Mouse (Mus musculus) spleen, embryonic (tissue): ENCODE data around the gene Capn9.

Experiments used
- CTCF ChIA-PET: fragments of 350-600 bp; sonication (Branson Sonifier 250); formaldehyde crosslinking; loops from one replicate; lab custom pipeline; 2022; lab: Charles Lee

Gene Capn9

DNA sequence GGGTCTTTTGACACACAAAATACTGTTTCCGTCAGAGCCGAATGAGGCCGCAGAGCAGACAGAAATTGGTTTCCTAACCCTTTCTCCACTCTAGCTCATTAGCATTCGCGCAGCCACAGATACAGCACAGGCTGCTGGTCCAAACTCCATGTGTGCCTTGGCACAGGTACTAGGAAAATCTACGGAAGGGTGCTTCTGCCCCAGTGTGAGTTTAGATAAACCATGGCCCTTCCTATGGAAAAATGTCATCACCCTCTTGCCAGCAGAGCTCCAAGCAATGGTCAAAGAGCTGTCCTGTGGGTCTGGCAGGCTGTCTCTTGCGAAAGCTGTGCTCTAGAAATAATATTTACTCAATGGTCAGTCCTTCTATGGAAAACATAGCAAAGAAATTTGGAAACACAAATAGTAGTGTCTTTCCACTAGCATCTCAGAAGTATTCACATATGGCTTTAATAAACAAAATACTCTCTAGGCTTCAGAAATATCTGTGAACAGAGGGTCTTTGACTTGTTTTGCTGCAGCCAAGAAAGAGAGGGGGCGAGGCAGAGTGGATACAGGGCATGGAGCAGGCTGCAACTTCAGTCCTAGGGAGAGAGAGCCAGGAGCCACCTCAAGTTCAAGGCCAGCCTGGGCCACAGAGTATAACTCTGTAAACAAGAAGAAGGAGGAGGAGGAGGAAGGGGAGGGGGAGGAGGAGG lies 4.0 kb upstream of the Capn9 start:
- CTCF ChIA-PET: no interaction called here

DNA sequence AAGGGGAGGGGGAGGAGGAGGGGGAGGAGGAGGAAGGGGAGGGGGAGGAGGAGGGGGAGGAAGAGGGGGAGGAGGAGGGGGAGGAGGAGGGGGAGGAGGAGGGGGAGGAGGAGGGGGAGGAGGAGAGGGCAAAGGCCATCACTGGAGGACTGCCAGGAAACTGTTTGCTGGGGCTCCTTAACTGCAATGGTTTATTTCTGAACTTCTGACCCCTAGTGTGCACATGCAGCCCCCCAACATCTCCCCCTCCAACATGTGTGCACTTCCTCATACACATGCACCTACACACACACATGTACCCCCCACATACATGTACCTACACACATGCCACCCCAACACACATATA lies 3.5 kb upstream of the Capn9 start:
- CTCF ChIA-PET: no interaction called here

DNA sequence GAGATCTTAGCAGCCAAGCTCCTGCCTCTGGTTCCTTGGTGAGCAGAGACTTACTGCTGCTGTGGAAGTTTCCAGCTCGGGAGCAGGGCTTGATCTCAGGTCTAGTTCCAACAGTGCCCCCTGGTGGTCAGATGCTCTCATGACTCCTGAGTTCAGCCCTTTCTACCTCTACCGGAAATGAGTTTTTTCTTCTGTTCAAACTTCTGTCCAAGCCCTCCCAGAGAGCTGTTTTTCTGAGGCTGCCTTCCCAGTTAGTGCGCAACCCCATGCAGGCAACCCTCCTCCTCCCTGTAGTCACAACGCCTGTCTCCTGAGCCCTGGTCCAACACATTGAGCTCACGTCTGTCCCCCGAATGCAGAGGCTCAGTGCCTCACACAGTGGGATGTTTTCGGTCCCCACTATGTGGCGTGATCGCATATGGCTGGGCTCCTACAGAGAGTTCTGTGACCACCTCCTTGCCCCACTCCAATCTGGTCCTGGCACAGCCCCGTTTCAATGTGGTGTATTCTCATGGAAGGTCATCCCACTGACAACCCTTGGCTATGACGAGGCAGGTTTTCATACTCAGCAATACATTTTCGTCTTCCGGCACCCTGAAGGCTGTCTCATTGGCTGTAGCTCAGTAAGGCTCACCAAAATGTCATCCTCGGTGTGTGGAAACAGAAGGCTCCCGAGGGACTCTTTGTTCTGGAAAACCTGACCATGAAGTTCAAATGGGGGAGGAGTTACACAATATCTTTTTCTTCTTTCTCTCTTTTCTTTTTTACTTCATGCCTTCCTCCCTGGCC lies 2.2 kb upstream of the Capn9 start:
- CTCF ChIA-PET: interaction anchor here (0.6 kb wide), 1 partner anchor 621 kb away, joined by 4 read pairs; no protein-coding TSS in a partner anchor

DNA sequence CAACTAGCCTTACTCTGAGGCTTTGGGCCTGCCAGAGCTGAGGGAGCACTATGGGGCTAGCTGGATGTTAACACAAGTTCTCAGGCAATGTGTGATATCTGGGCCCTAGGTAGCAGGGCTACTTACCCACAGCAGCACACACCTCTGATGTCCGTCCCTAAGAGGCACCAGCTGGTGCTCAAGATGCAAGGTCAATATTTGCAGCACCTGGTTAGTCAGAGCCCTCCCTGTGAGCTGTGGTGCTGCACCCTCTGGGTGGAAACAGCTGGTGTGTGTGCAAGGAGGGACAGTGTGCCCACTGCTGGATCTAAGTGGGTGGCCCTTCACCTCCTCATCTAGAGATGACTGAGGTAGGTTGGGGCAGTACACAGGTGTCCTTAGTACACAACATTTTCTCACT lies 840 bp downstream of the Capn9 start:
- CTCF ChIA-PET: no interaction called here

DNA sequence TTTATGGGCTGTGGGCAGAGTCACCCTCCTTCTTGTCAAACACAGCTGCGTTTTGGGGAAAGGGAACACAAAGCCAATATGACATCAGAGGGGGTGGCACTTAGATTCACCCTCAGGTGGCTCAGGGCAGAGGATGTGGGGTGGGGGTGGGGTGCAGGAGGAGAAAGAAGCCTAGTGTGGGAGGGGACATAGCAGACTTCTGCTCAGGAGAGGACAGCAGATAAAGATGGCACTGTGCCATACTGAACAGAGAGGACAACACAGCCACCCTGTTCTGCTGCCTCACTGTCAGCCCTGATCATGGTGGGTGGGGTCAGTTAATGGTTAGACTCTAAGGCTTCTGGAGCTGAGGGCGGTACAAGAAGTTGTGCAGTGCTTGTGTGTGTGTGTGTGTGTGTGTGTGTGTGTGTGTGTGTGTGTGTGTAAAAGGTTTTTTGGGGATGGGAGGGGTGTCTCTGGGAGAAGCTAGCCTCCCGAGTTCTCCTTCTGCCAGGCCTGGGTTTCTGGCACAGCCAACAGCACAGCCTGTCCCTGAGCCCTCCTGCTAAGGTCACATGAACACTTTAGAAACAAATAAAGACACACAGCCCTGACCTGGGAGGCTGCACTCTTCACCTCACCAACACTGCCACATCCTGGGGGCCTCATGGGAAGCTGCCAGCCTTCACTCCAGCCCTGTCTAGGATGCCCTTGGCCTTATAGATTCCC lies 10.0 kb downstream of the Capn9 start:
- CTCF ChIA-PET: no interaction called here

DNA sequence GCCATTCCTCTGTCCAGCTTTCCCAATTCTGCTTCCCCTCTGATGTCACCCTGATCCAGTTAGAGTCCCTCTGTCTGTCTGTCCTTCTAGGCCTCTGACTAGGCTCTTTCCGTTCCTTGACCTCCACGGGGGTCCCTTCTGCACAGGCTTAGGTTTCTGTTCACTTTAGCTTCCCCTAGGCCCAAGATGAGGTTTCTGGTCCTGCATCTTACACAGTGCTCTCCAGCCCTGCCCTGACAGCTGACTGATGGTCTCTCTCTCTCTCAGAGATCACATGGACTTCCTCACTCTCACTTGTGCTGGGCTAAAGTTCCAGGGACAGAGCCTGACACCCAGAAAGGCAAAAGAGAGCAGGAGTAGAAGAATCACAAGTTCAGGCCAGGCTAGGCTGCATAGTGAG lies 10.6 kb downstream of the Capn9 start:
- CTCF ChIA-PET: no interaction called here

DNA sequence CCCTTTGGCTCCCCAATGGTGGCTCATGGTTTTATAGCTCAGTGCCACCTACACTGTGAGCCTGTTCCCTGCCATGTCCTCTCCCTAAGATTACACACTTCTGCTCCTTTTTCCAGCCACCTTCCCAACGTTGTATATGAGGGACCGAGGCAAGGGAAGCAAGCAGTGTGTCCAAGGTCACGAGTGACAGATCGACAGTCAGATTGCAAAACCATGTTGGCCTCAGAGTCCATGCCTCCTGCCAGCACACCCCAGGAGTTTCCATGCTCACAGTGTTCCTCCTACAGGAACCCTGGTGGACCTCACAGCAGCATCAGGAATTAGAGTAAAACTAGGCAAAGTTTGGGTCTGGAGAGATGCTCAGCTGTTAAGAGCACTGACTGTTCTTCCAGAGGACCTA lies 13.5 kb downstream of the Capn9 start:
- CTCF ChIA-PET: no interaction called here

DNA sequence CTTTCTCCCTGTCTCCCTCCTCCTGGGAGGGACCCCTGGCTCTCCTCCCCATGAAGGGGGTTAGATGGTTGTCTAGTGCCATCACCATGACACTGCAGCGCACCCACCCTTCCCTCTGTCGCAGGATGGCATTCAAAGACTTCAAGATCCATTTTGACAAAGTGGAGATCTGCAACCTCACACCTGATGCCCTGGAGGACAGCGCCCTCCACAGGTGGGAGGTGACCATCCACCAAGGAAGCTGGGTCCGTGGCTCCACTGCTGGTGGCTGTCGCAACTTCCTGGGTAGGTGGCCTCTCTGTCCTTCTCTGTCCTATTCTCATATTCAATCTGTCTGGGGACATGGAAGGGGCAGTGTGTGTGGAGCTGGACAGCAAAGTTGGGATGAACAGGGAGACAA lies 28.2 kb downstream of the Capn9 start:
- CTCF ChIA-PET: no interaction called here

DNA sequence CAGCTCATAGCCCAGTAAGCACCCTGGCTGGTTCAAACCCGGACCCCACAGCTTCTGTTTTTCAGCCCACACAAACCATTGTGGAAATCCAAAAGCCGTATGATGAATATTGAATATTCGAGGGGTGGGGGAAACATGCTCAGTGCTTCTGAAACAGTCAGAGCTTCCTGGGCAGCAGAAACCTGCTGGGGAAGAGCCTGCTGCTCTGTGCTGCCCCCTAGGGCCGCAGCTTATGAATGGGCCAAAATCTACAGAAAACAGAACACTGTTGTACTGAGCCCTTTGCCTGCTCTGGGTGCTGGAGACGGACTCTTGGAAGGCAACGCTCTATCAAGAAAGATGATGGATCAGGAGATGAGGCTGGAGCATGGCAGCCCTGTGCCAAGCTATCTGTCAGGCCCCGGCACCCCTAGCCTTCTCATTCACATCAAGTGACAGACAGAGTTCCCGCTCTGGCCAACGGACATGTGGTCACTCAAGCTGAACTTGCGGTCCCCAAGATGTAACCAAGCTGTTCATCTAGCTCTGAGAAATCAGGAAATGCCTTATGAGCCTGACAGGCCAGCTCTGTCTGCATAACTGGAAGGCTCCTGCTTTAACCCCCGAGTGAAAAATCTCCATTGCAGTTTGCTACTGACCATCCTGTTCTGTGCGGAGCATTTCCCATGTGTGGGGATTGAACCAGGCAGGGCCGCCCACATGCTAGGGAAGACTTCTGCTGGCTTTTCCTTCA lies 32.5 kb downstream of the Capn9 start:
- CTCF ChIA-PET: no interaction called here

DNA sequence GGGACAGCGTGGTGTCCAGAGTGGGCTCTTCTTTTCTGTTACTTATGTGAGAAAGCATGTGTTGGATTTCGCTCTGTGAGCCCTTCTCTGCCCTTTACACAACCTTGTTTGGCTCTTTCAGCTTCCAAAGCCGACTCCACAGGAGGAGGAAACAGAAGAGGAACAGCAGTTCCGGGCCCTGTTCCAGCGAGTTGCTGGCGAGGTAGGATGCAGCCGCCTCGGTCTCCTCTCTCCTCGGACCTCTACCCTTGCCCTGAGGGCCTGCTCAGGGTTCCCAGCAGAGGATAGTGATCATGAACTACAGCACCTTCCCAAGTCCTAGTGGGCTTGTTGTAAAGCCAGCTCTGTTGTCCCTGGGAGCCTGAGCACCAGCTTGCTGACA lies 33.1 kb downstream of the Capn9 start:
- CTCF ChIA-PET: no interaction called here

DNA sequence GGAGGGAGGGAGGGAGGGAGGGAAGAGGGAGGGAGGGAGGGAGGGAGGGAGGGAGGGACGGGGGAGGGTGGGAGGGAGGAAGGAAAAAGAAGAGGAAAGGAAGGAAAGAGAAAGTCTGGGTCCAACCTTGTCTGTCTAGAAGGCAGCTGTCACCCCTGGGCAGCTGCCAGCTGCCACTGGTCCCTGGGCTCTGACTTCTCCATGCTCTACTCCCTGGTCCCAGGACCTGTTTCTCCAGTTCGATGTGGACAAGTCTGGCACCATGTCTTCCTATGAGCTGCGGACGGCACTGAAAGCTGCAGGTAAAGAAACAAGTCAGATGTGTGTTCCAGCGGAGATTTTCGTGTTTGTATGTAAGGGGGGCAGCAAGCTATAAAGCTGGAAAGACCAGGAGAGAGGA lies 38.4 kb downstream of the Capn9 start:
- CTCF ChIA-PET: interaction anchor here (1.1 kb wide), 1 partner anchor 66 kb away, joined by 3 read pairs; no protein-coding TSS in a partner anchor

DNA sequence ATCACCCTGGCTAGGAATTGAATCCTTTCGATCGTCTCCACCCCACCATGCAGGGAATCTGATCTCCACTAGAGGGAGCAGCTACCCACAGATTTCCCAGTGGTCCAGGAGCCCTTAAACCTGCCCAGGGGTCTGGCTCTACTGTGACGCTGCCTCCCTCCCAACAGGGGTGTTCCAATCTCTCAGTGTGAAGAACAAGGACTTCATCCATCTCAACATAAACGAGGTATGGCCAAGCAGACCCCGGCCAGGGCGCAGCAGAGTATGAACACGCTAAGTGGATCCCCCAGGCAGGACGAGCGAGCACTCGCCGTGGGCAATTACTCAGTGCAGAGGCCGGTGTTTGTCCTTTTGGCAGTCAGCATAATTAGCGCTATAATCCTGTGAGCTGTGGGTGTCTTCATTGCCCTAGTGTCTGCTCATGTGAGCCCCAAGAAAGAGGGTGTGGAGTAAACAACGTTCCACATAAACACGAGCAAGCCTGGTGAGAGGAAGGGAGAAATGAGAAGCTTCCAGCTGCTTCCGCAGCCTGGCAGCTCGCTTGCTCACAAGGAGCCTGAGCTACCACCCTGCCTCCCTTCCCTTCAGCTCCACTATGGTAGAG lies 41.5 kb downstream of the Capn9 start:
- CTCF ChIA-PET: interaction anchor here (0.5 to 1.5 kb wide), 3 partner anchors 58 to 1496 kb away, joined by 3 to 11 read pairs (median 3); no protein-coding TSS in a partner anchor

DNA sequence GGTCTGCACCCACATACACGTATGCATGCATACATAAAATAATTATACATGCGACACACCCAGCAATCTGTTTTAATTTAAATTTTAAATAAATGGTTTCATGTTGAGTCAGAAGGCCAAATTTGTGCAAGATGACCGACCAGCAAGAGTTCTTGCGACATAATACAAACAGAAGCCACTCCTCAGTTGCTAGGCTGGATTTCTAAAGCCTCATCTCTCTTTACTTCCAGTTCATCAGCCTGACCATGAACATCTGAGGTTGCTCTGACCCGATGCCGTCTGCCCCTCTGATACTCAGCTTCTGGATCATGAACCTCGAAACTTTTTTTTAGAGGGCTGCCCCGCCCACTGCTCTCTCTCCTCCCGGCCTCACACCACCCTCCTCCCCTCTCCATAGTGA lies 42.3 kb downstream of the Capn9 start:
- CTCF ChIA-PET: interaction anchor here (0.5 kb wide), 1 partner anchor 1497 kb away, joined by 3 read pairs; no protein-coding TSS in a partner anchor

DNA sequence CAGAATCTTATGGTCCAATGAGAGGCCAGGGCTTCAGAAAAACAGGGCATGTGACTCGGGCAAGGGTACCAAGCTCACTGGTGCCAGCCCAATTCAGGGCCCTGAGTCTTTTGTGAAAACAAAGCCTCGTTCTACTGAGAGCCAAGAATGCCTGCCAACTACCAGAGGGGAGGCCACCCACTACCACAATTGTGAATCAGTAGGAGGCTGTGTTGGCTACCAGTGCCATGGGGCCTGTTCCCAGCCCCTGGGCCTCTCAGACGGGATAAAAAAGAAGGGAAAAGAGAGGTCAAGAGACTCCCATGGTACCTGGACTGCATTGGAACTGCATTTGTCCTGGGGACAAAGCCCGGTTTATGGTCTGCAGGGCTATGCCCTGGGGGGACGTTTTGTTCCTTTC lies 45.3 kb downstream of the Capn9 start:
- CTCF ChIA-PET: interaction anchor here (0.7 kb wide), 1 partner anchor 126 kb away, joined by 5 read pairs; no protein-coding TSS in a partner anchor

DNA sequence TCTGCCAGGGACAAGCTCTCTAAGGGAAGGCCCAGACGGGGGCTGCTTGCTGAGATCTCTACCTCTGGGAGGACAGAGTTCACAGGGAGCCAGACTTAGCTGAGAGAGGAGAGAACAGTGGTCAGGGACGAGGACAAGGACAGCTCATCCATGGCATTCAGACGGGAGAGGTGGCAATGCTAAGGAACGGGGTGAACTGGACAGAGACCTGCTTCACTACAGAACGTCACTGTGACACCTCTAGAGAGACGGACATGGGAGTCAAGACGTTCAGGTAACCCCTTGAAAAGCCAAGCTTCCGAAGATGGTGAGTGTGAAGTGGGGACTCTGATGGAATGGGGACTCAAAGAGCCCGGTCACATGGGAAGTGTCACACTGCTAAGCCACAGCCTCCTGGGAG lies 50.3 kb downstream of the Capn9 start:
- CTCF ChIA-PET: no interaction called here

DNA sequence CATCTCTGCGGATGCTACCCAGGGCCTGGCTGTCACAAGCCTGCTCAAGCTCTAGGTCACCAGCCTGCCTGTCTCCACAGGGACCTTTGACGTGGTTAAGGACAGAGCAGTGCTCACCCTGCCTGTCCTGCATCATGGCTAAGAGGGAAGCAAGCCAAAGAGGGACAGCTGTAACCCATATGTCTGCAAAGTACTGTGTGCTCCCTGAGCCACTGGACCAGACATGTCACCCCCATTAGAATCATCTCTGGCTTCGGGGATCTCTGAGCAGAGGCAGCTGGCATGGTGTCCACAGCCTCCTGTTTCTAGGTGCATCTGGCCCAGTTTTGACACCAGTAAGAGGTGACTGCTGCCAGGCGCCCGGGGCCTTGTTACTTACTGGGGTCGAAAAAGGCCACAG lies 54.6 kb downstream of the Capn9 start:
- CTCF ChIA-PET: no interaction called here

DNA sequence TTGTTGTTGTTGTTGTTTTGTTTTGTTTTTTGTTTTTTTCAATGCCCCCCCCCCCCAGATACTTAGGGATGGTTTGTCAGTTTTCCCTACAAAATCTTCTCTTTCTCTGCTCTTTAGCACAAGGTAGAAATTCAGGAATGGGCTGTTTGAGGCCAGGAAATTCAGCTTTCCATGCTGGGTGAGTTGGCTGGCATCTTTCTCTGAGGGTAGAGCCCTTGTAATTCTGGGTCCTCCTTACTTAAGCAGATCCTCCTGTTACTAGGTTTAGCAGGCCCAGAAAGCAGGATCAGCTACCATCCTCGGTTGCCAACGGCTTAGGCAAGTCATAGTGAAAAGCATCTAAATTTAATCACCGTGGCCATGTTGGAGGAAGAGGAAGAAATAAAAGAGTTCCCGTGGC lies 55.0 kb downstream of the Capn9 start:
- CTCF ChIA-PET: interaction anchor here (0.6 kb wide), 1 partner anchor 228 kb away, joined by 4 read pairs; no protein-coding TSS in a partner anchor

DNA sequence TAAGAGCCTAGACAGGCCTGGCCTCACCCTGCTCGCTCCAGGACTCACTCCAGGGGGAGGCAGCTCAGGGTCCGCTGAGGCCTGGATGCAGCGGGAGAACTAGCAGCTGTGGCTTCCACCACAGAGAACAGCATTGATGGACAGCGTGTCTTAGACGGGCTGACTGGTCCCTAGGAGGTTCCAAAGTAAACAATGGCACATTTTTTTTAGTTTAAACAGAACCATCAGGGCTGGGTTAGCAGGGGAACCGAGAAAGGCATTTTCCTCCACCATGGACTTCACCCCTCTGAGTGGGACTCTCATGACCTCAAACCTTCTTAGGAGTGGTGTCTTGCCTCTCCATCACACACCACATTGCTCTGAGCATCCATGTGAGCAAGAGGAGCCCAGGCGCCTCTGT lies 56.1 kb downstream of the Capn9 start:
- CTCF ChIA-PET: no interaction called here

DNA sequence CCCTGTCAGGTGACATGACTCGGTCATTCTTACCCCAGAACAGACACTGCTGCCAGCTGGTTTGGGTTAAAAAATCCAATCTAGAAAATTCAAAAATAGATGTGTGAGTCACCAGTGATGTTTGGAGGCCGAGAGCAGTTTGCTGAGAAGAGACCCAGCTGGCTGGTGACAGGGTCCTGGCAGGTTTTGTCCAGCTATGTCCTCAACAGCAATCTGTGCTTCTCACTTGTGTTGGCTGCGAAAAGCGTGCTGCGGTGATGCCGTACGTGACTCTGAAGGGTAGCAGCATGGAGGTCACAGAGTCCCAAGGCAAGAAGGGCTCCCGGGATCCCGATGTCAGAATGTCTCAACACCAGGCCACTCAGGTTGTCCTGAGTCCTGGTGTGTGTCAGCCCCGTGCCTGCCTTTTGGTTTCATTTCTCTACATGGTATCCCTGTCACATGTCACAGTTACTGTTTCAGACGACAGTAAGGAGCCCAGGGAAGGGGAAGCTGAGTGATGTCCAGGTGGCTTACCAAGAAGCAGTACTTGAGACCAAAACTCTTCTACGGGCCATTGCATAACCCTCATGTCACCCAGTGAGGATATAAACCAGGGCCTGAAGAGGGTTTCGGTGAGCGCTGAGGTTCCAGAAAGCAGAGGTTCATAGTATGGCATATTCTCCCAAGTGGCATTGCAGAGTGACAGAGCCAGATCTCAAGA lies 57.2 kb downstream of the Capn9 start:
- CTCF ChIA-PET: no interaction called here

DNA sequence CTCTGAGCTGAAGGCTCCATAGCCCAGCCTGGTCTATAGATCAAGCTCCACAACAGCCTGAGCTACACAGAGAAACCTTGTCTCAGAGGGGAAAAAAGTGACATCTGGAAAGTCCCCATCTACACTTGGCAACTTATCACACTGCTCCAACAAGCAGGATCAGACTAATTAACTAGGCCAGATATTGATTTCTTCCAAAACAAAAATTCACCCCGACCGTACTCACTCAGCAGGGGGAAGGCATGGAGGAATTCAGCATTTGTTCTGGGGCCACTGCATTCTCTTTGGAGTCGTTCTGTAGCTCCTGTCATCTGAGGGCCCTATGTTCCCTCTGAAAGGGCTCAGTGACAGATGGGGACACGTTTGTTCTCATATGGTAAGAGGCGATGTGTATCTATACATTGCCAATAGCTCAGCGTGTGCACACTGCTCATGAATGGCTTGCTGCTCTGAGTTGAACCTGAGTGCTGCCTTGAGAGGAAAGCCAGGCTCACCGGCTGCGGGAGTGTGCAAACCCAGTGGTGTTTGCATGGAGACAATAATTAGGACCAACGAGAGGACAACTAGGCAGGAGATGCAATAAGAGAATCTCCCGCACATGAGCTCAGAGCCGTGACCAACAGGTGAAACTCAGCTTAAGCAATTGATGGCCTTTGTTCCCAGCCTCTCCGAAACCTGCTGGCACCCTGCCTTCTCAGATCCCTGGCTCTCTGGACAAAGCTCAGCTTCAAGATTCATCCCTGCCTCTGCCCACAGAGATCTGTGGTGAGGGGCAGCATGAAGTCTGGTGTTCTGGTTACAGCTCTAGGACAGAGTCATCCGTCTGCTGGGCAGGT lies 58.7 kb downstream of the Capn9 start:
- CTCF ChIA-PET: no interaction called here
